Mouse (Mus musculus) ovary, postnatal 10 days (tissue): Measurements from ENCODE around the gene Grb2.

Experiments
- DNase-seq: peaks from one replicate; pipeline ENCODE4 v3.0.0; 2022; ENCODE audit warnings: low spot score

Gene Grb2

GRCm38 (mm10) chr11:115685954-115686353 lies 22.4 kb downstream of the Grb2 start:
- no peak for DNase-seq

GRCm38 (mm10) chr11:115684877-115685276 lies 23.5 kb downstream of the Grb2 start:
- no peak for DNase-seq

- DNase-seq, result no peak
Observed at GRCm38 (mm10) chr11:115683326-115683725, 25.1 kb downstream of the Grb2 start.

- no peak for DNase-seq
Observed at GRCm38 (mm10) chr11:115682411-115682810, 26.0 kb downstream of the Grb2 start.

GRCm38 (mm10) chr11:115679554-115680238 lies 28.7 kb downstream of the Grb2 start:
- DNase-seq, result no peak

GRCm38 (mm10) chr11:115678861-115679260 lies 29.5 kb downstream of the Grb2 start:
- DNase-seq, result no peak

- no peak for DNase-seq
Observed at GRCm38 (mm10) chr11:115677511-115677910, 30.9 kb downstream of the Grb2 start.

GRCm38 (mm10) chr11:115676738-115677137 lies 31.7 kb downstream of the Grb2 start:
- DNase-seq, result no peak

- no peak for DNase-seq
Observed at GRCm38 (mm10) chr11:115674235-115674865, 34.0 kb downstream of the Grb2 start.

- DNase-seq, result no peak
Observed at GRCm38 (mm10) chr11:115673471-115674234, 34.7 kb downstream of the Grb2 start.

- DNase-seq, result no peak
Observed at GRCm38 (mm10) chr11:115672226-115672987, 36.0 kb downstream of the Grb2 start.

GRCm38 (mm10) chr11:115670451-115671050 lies 37.8 kb downstream of the Grb2 start:
- no peak for DNase-seq

- no peak for DNase-seq
Observed at GRCm38 (mm10) chr11:115663676-115664335, 44.6 kb downstream of the Grb2 start.

GRCm38 (mm10) chr11:115660376-115660775 lies 48.0 kb downstream of the Grb2 start:
- no peak for DNase-seq

GRCm38 (mm10) chr11:115658521-115658920 lies 49.9 kb downstream of the Grb2 start:
- DNase-seq, result no peak

GRCm38 (mm10) chr11:115654128-115654527 lies 54.3 kb downstream of the Grb2 start:
- no peak for DNase-seq

- DNase-seq, result no peak
Observed at GRCm38 (mm10) chr11:115653194-115653593, 55.2 kb downstream of the Grb2 start.

- DNase-seq, result no peak
Observed at GRCm38 (mm10) chr11:115651680-115652079, 56.7 kb downstream of the Grb2 start.

GRCm38 (mm10) chr11:115649706-115650105 lies 58.7 kb downstream of the Grb2 start:
- no peak for DNase-seq

- DNase-seq, result no peak
Observed at GRCm38 (mm10) chr11:115647459-115647858, 60.9 kb downstream of the Grb2 start.

GRCm38 (mm10) chr11:115646439-115646838 lies 62.0 kb downstream of the Grb2 start:
- no peak for DNase-seq
